Mouse (Mus musculus) cerebellum, adult 18-20 months (tissue): Measurements from ENCODE around the gene Wdr20.
"Not testable (repeated sequence)": the region's sequence is repeated elsewhere in the genome, so short reads cannot be mapped to it uniquely, and the experiment has no call there.

Experiments used
- DNase-seq, 2 experiments: peaks; one replicate each; pipeline ENCODE4 v3.0.0; 2021

Wdr20 gene

GRCm38 (mm10) chr12:110737170-110738157 is at the start of gene Wdr20:
Gene Wdr20 (plus strand): TSS chr12:110737944.
- peak; percentile 98 to 100 for DNase-seq

- not testable (repeated sequence) for DNase-seq
Observed at GRCm38 (mm10) chr12:110688921-110689320, 48.8 kb upstream of the Wdr20 start.

- DNase-seq, result no peak
Observed at GRCm38 (mm10) chr12:110689919-110690643, 47.7 kb upstream of the Wdr20 start.

- DNase-seq, result not testable (repeated sequence)
Observed at GRCm38 (mm10) chr12:110693378-110693777, 44.4 kb upstream of the Wdr20 start.

- peak; percentile 74 to 80 for DNase-seq
Observed at GRCm38 (mm10) chr12:110695676-110696171, 42.0 kb upstream of the Wdr20 start.

GRCm38 (mm10) chr12:110696173-110696974 is 41.4 kb upstream of the Wdr20 start:
- DNase-seq, result peak; percentile 94 to 100

GRCm38 (mm10) chr12:110696975-110697400 is 40.8 kb upstream of the Wdr20 start:
- peak in 1 of 2 experiments; percentile 24 for DNase-seq

GRCm38 (mm10) chr12:110697457-110697856 is 40.3 kb upstream of the Wdr20 start:
- DNase-seq, result no peak

- DNase-seq, result no peak
Observed at GRCm38 (mm10) chr12:110698080-110698479, 39.7 kb upstream of the Wdr20 start.

GRCm38 (mm10) chr12:110698523-110699170 is 39.1 kb upstream of the Wdr20 start:
- no peak for DNase-seq

- no peak for DNase-seq
Observed at GRCm38 (mm10) chr12:110699171-110699547, 38.6 kb upstream of the Wdr20 start.

- DNase-seq, result no peak
Observed at GRCm38 (mm10) chr12:110700730-110701129, 37.0 kb upstream of the Wdr20 start.

GRCm38 (mm10) chr12:110701363-110701762 is 36.4 kb upstream of the Wdr20 start:
- not testable (repeated sequence) for DNase-seq

GRCm38 (mm10) chr12:110702556-110702955 is 35.2 kb upstream of the Wdr20 start, which contains the start of gene Hsp90aa1:
Gene Hsp90aa1 (minus strand): TSS chr12:110702728.
- no peak for DNase-seq

GRCm38 (mm10) chr12:110703008-110703471 is 34.7 kb upstream of the Wdr20 start:
- peak; percentile 82 to 87 for DNase-seq

- DNase-seq, result no peak
Observed at GRCm38 (mm10) chr12:110703682-110704081, 34.1 kb upstream of the Wdr20 start.

GRCm38 (mm10) chr12:110705419-110705818 is 32.3 kb upstream of the Wdr20 start:
- not testable (repeated sequence) for DNase-seq

- peak; percentile 53 to 54 for DNase-seq
Observed at GRCm38 (mm10) chr12:110706337-110707231, 31.2 kb upstream of the Wdr20 start.

GRCm38 (mm10) chr12:110707451-110707850 is 30.3 kb upstream of the Wdr20 start:
- no peak for DNase-seq

GRCm38 (mm10) chr12:110711270-110711669 is 26.5 kb upstream of the Wdr20 start:
- no peak for DNase-seq

GRCm38 (mm10) chr12:110713784-110714183 is 24.0 kb upstream of the Wdr20 start:
- no peak for DNase-seq
